Mouse (Mus musculus) midbrain, embryonic 15.5 days (tissue): ENCODE data around the gene Rnaseh2c. TPM values are rescaled to one million over a fixed set of nuclear protein-coding genes. Genes with fewer than 3 reads are reported as not detected.
A peak's percentile ranks its signal among the peaks of the same experiment; 100 is the strongest.

Source experiments
- ATAC-seq: fragments of 200-750 bp; cut with Nextera tagmentation; replicated peaks from 2 replicates; pipeline ENCODE4 v1.8.0; 2017; ENCODE audit warnings: moderate TSS enrichment
- H3K27ac ChIP-seq: fragments of 300-500 bp; sonication (generic); 2 replicates; pipeline ENCODE4 v1.5.1; 2015; ENCODE audit warnings: mild to moderate bottlenecking, inconsistent platforms
- H3K27me3 ChIP-seq: fragments of 300-500 bp; sonication (generic); replicated peaks from 2 replicates; pipeline ENCODE4 v1.6.1; 2015; ENCODE audit warnings: inconsistent platforms
- H3K36me3 ChIP-seq: fragments of 300-500 bp; sonication (generic); replicated peaks from 2 replicates; pipeline ENCODE4 v1.6.1; 2015; ENCODE audit warnings: inconsistent platforms
- H3K4me1 ChIP-seq: fragments of 300-500 bp; sonication (generic); 2 replicates; pipeline ENCODE4 v1.6.1; 2015; ENCODE audit warnings: inconsistent platforms
- H3K4me2 ChIP-seq: fragments of 300-500 bp; sonication (generic); 2 replicates; pipeline ENCODE4 v1.6.1; 2015; ENCODE audit warnings: inconsistent platforms, mild to moderate bottlenecking, moderate library complexity
- H3K4me3 ChIP-seq: fragments of 300-500 bp; sonication (generic); 2 replicates; pipeline ENCODE4 v1.5.1; 2015; ENCODE audit warnings: mild to moderate bottlenecking, inconsistent platforms
- H3K9ac ChIP-seq: fragments of 300-500 bp; sonication (generic); 2 replicates; pipeline ENCODE4 v1.6.1; 2015; ENCODE audit warnings: mild to moderate bottlenecking, inconsistent platforms
- H3K9me3 ChIP-seq: fragments of 300-500 bp; sonication (generic); 2 replicates; pipeline ENCODE4 v1.6.1; 2016; ENCODE audit warnings: inconsistent platforms
- WGBS: fragments of 180-500 bp; shearing (Covaris S2); methylation state at CpG from one replicate; pipeline ENCODE4 v1.1.7; 2015; ENCODE audit warnings: mixed read lengths; 5-methylcytosine and 5-hydroxymethylcytosine counted together
- polyA plus RNA-seq: library from polyadenylated mRNA; unstranded; fragments of >200 nt; fragmentation: Nextera tagmentation; extraction: Ambion mirVana; gene quantifications from 2 replicates; pipeline ENCODE4 v1.2.1, GENCODE M21; 2015

Rnaseh2c gene
- polyA plus RNA-seq, 1 experiment from 2014 or later: 57.7 TPM

- WGBS: under 1% methylated on average over 26 of the region's 26 CpGs
- peak overlapping the region; percentile 69 for H3K9ac ChIP-seq
- H3K27me3 ChIP-seq: peaks cover 34% of the 10 kb centered on the region
- H3K36me3 ChIP-seq: no peaks in the 10 kb centered on the region
- no peaks in the 10 kb centered on the region for H3K9me3 ChIP-seq
- peaks cover 21% of the 10 kb centered on the region for H3K4me1 ChIP-seq
- H3K27ac ChIP-seq: peak overlapping the region; percentile 85
- H3K4me2 ChIP-seq: peak overlapping the region; percentile 83
- H3K4me3 ChIP-seq: peak overlapping the region; percentile 75
- no peak for ATAC-seq
These were observed 34.5 kb upstream of the Rnaseh2c start for GRCm38 (mm10) chr19:5567180-5567533.

- Histone ChIP-seq H3K9ac (peak within 1 kb of the TSS; percentile 69), H3K4me3 (peak within 1 kb of the TSS; percentile 75), H3K36me3 (no peaks in the 10 kb centered on the region), H3K9me3 (no peaks in the 10 kb centered on the region), H3K4me2 (peak within 1 kb of the TSS; percentile 83), H3K27ac (peak within 1 kb of the TSS; percentile 85), H3K4me1 (peaks cover 21% of the 10 kb centered on the region), H3K27me3 (peaks cover 28% of the 10 kb centered on the region)
- peak; percentile 89 for ATAC-seq
- whole genome bisulfite sequencing: under 1% methylated on average over 102 of the region's 102 CpGs
These were observed 33.9 kb upstream of the Rnaseh2c start, which contains the start of gene Ap5b1 for GRCm38 (mm10) chr19:5567534-5568469. Ap5b1 (plus strand) TSS chr19:5568025.

DNA sequence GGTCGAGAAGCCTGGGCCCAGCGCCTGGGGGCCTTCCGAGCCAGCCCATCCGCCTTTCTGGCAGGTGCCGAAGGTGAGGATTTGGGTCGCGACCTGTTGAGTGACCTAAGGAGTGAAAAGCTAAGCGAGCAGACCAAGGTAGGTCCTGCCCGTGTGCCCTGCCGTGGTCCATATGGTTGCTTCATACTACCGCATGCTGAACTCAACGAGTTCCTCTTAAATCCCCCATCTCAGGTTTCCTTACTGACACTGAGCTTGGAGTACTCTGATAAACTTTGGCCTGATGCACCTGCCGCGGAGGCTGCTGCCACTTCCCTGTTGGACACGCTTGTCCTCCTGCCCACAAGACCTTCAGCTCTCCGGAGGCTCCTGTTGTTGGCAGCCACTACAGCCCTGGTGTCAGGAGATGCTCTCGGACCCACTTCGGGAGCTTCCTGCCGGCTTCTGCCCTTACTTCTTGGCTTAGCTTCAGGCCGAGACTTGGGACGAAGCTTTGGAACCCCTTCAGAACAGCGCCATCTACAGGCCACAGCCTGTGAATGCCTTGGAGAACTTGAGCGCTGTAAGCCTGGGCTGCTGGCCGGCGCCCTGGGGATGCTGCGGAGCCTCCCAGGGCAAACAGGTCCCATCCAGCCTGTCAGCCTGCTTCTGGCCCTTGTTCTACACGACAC lies 33.1 kb upstream of the Rnaseh2c start:
- H3K27ac ChIP-seq: peak overlapping the region; percentile 85; the same call in 1 of the 2 replicates
- H3K36me3 ChIP-seq: no peaks in the 10 kb centered on the region
- peak overlapping the region; percentile 83 for H3K4me2 ChIP-seq
- ATAC-seq: peak; percentile 25
- H3K9me3 ChIP-seq: no peaks in the 10 kb centered on the region
- 6% methylated on average over 27 of the region's 27 CpGs for WGBS
- H3K4me1 ChIP-seq: peaks cover 21% of the 10 kb centered on the region
- peaks cover 20% of the 10 kb centered on the region for H3K27me3 ChIP-seq
- H3K4me3 ChIP-seq: peak overlapping the region; percentile 75
- H3K9ac ChIP-seq: peak overlapping the region; percentile 69; the same call in 1 of the 2 replicates

DNA sequence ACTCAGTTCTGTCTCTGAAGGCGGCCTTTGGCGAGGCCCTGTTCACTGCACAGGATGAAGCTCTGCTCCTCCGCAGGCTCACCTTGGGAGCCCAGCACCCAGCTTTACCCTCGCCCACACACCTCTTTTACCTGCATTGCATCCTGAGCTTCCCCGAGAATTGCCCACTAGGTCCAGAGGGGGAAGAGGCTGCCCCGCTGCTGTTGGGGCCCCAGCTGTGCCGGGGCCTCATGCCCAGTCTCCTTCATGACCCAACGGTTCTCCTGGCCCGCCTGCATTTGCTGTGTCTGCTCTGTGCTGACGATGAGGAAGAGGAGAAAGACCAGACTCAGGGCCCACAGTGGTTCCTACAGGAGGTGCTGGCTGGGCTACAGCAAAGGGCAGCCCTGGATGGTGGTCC lies 32.2 kb upstream of the Rnaseh2c start:
- Histone ChIP-seq H3K9ac (no peak overlapping the region), H3K27ac (no peak overlapping the region), H3K9me3 (no peaks in the 10 kb centered on the region), H3K4me3 (no peak overlapping the region), H3K4me1 (peaks cover 21% of the 10 kb centered on the region), H3K4me2 (no peak overlapping the region), H3K36me3 (no peaks in the 10 kb centered on the region), H3K27me3 (peaks cover 13% of the 10 kb centered on the region)
- 89% methylated on average over 10 of the region's 10 CpGs for WGBS
- no peak for ATAC-seq

DNA sequence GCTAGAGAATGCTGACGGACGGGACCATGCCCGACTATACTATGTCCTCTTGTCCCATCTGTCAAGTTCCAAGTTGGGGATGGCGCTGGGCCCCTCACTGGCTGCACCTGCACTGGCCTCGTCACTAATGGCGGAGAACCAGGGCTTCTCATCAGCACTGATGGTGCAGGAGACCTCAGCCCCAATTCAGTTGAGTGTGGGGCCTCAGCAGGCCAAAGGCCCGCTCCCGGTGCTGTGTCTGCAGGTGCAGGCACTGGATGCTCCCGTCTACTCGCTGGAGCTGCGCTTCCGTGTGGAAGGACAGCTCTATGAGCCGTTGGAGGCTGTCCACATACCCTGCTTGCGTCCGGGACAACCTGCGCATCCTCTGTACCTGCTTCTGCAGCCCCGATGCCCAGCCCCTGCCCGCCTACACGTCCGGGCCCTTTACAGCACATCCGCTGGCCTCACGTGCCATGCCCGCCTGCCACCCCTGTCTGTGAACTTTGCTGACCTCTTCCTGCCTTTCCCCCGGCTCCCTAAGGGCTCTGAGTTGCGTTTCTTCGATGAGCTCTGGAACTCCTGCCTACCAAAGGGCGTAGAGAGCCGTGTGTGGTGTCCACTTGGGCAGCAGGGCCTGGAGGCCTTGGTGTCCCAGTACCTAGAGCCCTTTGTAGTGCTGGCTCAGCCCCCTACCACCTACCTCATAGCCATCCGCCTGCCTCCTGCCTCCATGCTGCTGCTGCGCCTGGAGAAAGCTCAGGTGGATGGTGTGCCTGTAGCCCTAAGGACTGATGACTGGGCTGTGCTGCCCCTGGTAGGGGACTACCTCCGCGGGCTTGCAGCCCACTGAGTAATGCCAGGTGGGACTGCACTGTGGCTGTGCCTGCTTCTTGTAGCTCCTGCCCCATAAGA lies 31.1 kb upstream of the Rnaseh2c start:
- WGBS: 91% methylated on average over 32 of the region's 32 CpGs

DNA sequence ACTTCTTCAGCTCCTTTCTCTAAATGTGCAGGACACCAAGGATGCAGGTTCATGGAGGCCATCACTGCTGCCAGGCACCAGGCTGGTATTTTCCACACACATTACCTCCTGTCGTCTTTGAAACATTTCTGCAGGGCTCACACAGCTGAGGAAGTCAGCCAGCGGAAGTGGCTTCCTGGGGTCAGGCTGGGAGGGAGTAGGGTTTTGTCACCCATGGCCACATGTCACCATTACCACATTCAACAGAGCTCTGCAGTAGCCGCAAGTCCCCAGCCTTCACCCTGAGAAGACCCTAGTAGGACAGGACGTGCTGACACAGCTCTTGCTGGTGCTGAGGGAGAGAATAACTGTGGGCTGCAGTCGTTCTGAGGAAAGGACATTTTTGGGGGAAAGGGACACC lies 29.8 kb upstream of the Rnaseh2c start:
- Histone ChIP-seq H3K27me3 (0 out of 2 replicates have a peak, but pooled peaks cover under 1% of the 10 kb centered on the region), H3K4me2 (no peak overlapping the region), H3K4me1 (peaks cover 16% of the 10 kb centered on the region), H3K27ac (no peak overlapping the region), H3K9ac (no peak overlapping the region), H3K4me3 (no peak overlapping the region), H3K9me3 (no peaks in the 10 kb centered on the region), H3K36me3 (no peaks in the 10 kb centered on the region)
- WGBS: 81% methylated on average over 5 of the region's 5 CpGs
- ATAC-seq: no peak

More for the DNA sequence above, 31.1 kb upstream of the Rnaseh2c start:
- no peak for ATAC-seq
- Histone ChIP-seq H3K4me2 (no peak overlapping the region), H3K9me3 (no peaks in the 10 kb centered on the region), H3K4me1 (peaks cover 21% of the 10 kb centered on the region), H3K27me3 (peaks cover 10% of the 10 kb centered on the region; the same call in 1 of the 2 replicates), H3K27ac (no peak overlapping the region), H3K9ac (no peak overlapping the region), H3K36me3 (no peaks in the 10 kb centered on the region), H3K4me3 (no peak overlapping the region)

DNA sequence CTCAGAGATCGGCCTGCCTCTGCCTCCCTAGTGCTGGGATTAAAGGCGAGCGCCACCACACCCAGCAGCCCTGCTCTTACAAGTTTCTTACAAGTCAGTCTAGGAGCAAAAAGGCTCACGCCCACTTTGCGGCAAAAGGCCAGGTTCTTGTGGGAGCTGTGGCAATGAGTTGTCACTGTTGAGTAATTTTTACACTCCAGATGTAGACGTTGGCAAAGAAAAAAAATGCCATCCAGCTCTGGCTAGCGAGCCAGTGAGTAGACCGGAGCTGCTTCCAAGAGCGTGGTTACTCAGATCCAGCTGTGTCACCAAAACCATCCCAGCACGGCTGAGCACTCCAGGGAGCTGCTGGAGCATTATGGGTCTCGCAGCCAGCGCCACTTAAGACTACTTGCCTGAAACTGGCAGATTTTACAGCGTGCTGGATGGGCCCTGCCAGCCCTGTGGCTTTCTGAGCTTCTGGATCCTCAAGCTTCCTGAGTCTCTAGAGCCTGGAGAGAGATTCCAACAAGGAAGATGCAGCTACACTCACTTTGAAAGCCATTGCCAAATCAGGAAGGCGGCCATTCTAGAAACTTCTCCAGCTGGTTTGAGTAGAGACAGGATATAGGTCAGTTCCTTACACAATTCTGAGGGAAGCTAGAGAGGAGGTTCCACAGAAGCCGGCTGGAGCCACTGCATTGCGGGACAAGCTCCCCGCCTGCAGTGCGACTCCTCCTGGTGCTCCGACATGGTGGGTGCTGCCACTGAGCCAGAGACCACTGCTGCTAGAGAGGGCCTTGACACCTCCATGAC lies 29.1 kb upstream of the Rnaseh2c start:
- no peak overlapping the region for H3K4me3 ChIP-seq
- H3K9ac ChIP-seq: no peak overlapping the region
- no peaks in the 10 kb centered on the region for H3K9me3 ChIP-seq
- H3K27me3 ChIP-seq: no peaks in the 10 kb centered on the region
- H3K36me3 ChIP-seq: no peaks in the 10 kb centered on the region
- H3K4me2 ChIP-seq: no peak overlapping the region
- ATAC-seq: no peak
- no peak overlapping the region for H3K27ac ChIP-seq
- WGBS: 82% methylated on average over 19 of the region's 19 CpGs
- peaks cover 10% of the 10 kb centered on the region for H3K4me1 ChIP-seq

DNA sequence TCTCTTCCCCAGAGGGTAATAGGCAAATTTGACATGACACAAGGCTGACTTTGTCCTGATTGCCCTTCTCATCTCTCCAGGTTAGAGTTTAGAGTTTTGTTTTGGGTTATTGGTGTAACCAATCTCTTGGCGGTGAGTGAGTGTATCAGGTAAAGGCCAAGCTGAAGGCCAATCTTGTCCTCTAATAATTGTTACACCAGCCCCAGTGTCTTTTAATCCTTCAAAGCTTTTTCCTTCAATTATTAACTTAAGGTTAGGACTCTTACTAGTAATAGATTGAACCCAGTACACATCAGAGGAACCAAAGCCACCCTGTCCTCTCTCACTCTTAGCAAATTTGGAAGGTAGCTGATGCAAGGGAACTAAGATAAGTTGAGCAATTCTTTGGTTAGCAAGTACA lies 26.3 kb upstream of the Rnaseh2c start:
- Histone ChIP-seq H3K27me3 (no peaks in the 10 kb centered on the region), H3K27ac (no peak overlapping the region), H3K36me3 (no peaks in the 10 kb centered on the region), H3K9me3 (no peaks in the 10 kb centered on the region), H3K4me3 (no peak overlapping the region), H3K4me1 (no peaks in the 10 kb centered on the region), H3K4me2 (no peak overlapping the region), H3K9ac (no peak overlapping the region)
- WGBS: 97% methylated on average over 1 of the region's 1 CpGs
- ATAC-seq: no peak

DNA sequence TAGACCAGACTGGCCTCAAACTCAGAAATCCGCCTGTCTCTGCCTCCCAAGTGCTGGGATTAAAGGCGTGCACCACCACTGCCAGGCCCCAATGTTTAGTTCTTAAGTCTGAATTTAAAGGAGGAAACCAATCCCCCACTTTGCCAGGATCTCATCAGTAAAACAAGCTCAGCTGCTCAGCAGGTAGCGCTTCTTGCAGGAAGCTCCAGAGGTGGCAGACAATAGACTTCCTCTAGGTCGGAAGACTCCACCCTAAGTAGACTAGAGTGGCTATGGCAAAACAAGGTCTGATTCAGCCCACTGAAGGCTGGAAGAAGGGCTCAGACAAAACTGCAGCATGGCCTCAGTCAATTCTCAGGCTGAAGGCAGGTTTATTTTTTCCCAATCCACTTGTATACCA lies 21.7 kb upstream of the Rnaseh2c start:
- H3K4me3 ChIP-seq: no peak overlapping the region
- H3K9me3 ChIP-seq: no peaks in the 10 kb centered on the region
- 69% methylated on average over 4 of the region's 4 CpGs for WGBS
- no peak overlapping the region for H3K9ac ChIP-seq
- H3K27ac ChIP-seq: no peak overlapping the region
- H3K4me1 ChIP-seq: no peaks in the 10 kb centered on the region
- no peaks in the 10 kb centered on the region for H3K36me3 ChIP-seq
- H3K27me3 ChIP-seq: no peaks in the 10 kb centered on the region
- H3K4me2 ChIP-seq: no peak overlapping the region
- ATAC-seq: no peak

DNA sequence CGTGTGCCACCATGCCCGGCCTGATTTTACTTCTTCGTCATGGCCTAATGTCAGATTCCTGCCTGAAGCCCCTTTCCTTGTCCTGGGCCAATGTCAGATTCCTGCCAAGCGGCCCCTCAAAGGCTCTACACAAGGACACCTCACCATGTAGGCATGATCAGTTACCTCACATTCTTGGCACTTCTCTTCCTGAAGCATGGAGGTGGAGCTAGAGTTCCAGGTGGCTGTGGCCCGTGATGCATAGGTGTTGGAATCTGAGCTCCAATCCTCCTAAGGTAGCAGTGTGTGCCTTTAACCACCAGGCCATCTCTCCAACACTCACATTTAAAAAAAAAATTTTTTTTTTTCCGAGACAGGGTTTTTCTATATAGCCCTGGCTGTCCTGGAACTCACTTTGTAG lies 20.9 kb upstream of the Rnaseh2c start:
- H3K9ac ChIP-seq: no peak overlapping the region
- no peak overlapping the region for H3K4me2 ChIP-seq
- no peaks in the 10 kb centered on the region for H3K27me3 ChIP-seq
- no peak overlapping the region for H3K27ac ChIP-seq
- H3K4me3 ChIP-seq: no peak overlapping the region
- no peak for ATAC-seq
- no peaks in the 10 kb centered on the region for H3K36me3 ChIP-seq
- no peaks in the 10 kb centered on the region for H3K9me3 ChIP-seq
- 90% methylated on average over 6 of the region's 6 CpGs for WGBS
- no peaks in the 10 kb centered on the region for H3K4me1 ChIP-seq

DNA sequence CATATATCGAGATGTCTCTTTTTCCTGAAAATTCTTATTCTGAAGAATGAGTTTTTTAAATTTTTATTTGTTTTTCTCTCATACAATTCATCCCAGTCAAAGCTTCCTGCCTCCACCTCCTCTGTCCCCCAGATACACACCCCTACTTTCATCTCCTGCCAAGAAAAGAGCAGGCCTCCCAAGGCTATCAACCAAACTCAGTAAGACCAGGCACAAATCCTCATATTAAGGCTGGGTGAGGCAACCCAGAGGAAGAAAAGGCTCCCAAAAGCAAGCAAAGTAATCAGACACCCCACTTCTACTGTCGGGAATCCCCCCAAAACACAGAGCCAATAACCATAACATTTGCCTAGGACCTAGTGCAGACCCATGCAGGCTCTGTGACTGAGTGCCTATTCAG lies 19.7 kb upstream of the Rnaseh2c start:
- Histone ChIP-seq H3K27me3 (no peaks in the 10 kb centered on the region), H3K9ac (no peak overlapping the region), H3K4me3 (no peak overlapping the region), H3K36me3 (no peaks in the 10 kb centered on the region), H3K4me2 (no peak overlapping the region), H3K4me1 (no peaks in the 10 kb centered on the region), H3K9me3 (no peaks in the 10 kb centered on the region), H3K27ac (no peak overlapping the region)
- 77% methylated on average over 2 of the region's 2 CpGs for WGBS
- no peak for ATAC-seq
